Mouse (Mus musculus): ENCODE results near the gene Pes1. TPM values are rescaled to one million over a fixed set of nuclear protein-coding genes. Genes with fewer than 3 reads are reported as not detected.
"Not testable (repeated sequence)": the region's sequence is repeated elsewhere in the genome, so short reads cannot be mapped to it uniquely, and the experiment has no call there.

The Pes1 gene
- polyA plus RNA-seq, 1 experiment, result 36.9 TPM

GRCm38 (mm10) chr11:3999547-3999946 is 35.8 kb downstream of the Pes1 start:
- no peak for DNase-seq (ENCODE audit: extremely low spot score in 1 of 2, low spot score in 1 of 2)

- peak in 1 of 2 experiments; percentile 83 for DNase-seq (ENCODE audit: extremely low spot score in 1 of 2, low spot score in 1 of 2)
Observed at GRCm38 (mm10) chr11:4001603-4002002, 37.8 kb downstream of the Pes1 start.

GRCm38 (mm10) chr11:4005220-4005805 is 41.5 kb downstream of the Pes1 start:
- DNase-seq (ENCODE audit: extremely low spot score in 1 of 2, low spot score in 1 of 2), result no peak

GRCm38 (mm10) chr11:4006462-4006861 is 42.7 kb downstream of the Pes1 start:
- no peak for DNase-seq (ENCODE audit: extremely low spot score in 1 of 2, low spot score in 1 of 2)

- no peak for DNase-seq (ENCODE audit: extremely low spot score in 1 of 2, low spot score in 1 of 2)
Observed at GRCm38 (mm10) chr11:4012616-4013015, 48.8 kb downstream of the Pes1 start.

- DNase-seq (ENCODE audit: extremely low spot score in 1 of 2, low spot score in 1 of 2), result not testable (repeated sequence)
Observed at GRCm38 (mm10) chr11:4015796-4016195, 52.0 kb downstream of the Pes1 start.

- not testable (repeated sequence) for DNase-seq (ENCODE audit: extremely low spot score in 1 of 2, low spot score in 1 of 2)
Observed at GRCm38 (mm10) chr11:4022111-4022510, 58.3 kb downstream of the Pes1 start.

GRCm38 (mm10) chr11:4023321-4023720 is 59.5 kb downstream of the Pes1 start:
- no peak for DNase-seq (ENCODE audit: extremely low spot score in 1 of 2, low spot score in 1 of 2)

- no peak for DNase-seq (ENCODE audit: extremely low spot score in 1 of 2, low spot score in 1 of 2)
Observed at GRCm38 (mm10) chr11:4027066-4027465, 63.3 kb downstream of the Pes1 start.

- DNase-seq (ENCODE audit: extremely low spot score in 1 of 2, low spot score in 1 of 2), result peak; percentile 28 to 79
Observed at GRCm38 (mm10) chr11:4027561-4028334, 64.0 kb downstream of the Pes1 start.

- no peak for DNase-seq (ENCODE audit: extremely low spot score in 1 of 2, low spot score in 1 of 2)
Observed at GRCm38 (mm10) chr11:4029343-4029742, 65.6 kb downstream of the Pes1 start.

Other genes with a start within 250 kb of the Pes1 start
- gene Osbp2, start 100.1 kb upstream of the Pes1 start, polyA plus RNA-seq (2012; rRNA removed), result 65.4 TPM in 2 replicates
- 0.28 and 0.46 TPM in 2 replicates for gene 4921536K21Rik, start 68.9 kb upstream of the Pes1 start, polyA plus RNA-seq (2012; rRNA removed)
- gene Dusp18, start 68.7 kb upstream of the Pes1 start, polyA plus RNA-seq (2012; rRNA removed), result 18.4 and 20.3 TPM in 2 replicates
- 23.9 and 24.0 TPM in 2 replicates for gene Slc35e4, start 49.3 kb upstream of the Pes1 start, polyA plus RNA-seq (2012; rRNA removed)
- 33.2 and 39.2 TPM in 2 replicates for gene Tcn2, start 31.8 kb upstream of the Pes1 start, polyA plus RNA-seq (2012; rRNA removed)
- gene 4930556J24Rik, start 12.8 kb downstream of the Pes1 start, polyA plus RNA-seq (2012; rRNA removed), result 0.06 TPM in 1 of 2 replicates, not detected in the other
- 25.5 and 26.8 TPM in 2 replicates for gene Gal3st1, start 19.7 kb downstream of the Pes1 start, polyA plus RNA-seq (2012; rRNA removed)
- gene Sec14l4, start 67.5 kb downstream of the Pes1 start, polyA plus RNA-seq (2012; rRNA removed), result 0.08 and 0.30 TPM in 2 replicates
- gene Sec14l3, start 100.9 kb downstream of the Pes1 start, polyA plus RNA-seq (2012; rRNA removed), result 0.40 and 2.2 TPM in 2 replicates
- 112 and 119 TPM in 2 replicates for gene Mtfp1, start 131.5 kb downstream of the Pes1 start, polyA plus RNA-seq (2012; rRNA removed)
- 41.8 and 43.0 TPM in 2 replicates for gene Sec14l2, start 159.4 kb downstream of the Pes1 start, polyA plus RNA-seq (2012; rRNA removed)
- 47.6 and 48.7 TPM in 2 replicates for gene Rnf215, start 171.2 kb downstream of the Pes1 start, polyA plus RNA-seq (2012; rRNA removed)
- gene Ccdc157, start 196.3 kb downstream of the Pes1 start, polyA plus RNA-seq (2012; rRNA removed), result 22.5 and 23.8 TPM in 2 replicates
- gene Sf3a1, start 196.4 kb downstream of the Pes1 start, polyA plus RNA-seq (2012; rRNA removed), result 45.6 and 49.0 TPM in 2 replicates
- 56.4 and 59.0 TPM in 2 replicates for gene Tbc1d10a, start 222.8 kb downstream of the Pes1 start, polyA plus RNA-seq (2012; rRNA removed)